Mouse (Mus musculus): ENCODE measurements around the gene St3gal5.

The St3gal5 gene

GRCm38 (mm10) chr6:72097181-72097995 is at the start of gene St3gal5:
Gene St3gal5, plus strand, starts transcription at chr6:72097592.
- DNase-seq, result peak; percentile 96

DNA sequence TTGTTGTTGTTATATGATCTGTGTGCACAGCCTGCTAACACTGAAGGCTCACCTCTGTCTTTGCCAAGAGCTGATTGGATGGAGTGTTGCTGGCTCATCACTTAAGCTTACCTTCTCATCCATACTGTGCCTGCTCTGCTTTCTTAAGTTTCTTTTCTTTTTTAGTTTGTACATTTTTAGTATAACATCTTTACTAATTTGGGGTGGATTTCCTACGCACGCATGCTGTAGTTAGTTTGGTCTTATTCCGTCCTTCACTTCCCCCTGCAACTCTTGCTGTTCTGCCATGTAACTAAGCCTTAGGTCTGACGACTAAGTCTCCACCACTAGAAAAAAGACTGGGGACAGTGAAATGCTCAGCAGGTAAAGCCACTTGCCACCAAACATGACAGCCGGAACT is 48.7 kb upstream of the St3gal5 start:
- DNase-seq, result no peak

GRCm38 (mm10) chr6:72049941-72050340 is 47.5 kb upstream of the St3gal5 start:
- DNase-seq, result no peak

- DNase-seq, result peak; percentile 7
These were observed 46.6 kb upstream of the St3gal5 start for GRCm38 (mm10) chr6:72050827-72051226.

DNA sequence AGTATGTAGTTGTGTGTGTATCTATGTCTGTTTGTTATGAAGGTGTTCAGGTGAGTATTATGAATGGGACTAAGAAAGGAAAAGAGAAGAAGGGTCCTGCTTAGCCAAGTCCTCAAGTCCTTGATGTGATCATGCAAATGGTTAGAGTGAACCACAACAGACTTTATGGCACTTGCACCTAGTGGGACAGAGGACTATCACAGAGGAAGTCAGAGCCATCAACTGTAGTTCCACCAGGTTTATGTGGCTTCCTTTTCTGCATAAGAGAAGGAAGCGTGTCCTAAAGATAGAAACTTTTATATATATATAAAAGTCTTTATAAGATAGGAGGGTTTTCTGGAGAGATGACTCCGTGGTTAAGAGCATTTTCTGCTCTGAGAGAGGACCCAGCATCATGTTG is 46.1 kb upstream of the St3gal5 start:
- no peak for DNase-seq

DNA sequence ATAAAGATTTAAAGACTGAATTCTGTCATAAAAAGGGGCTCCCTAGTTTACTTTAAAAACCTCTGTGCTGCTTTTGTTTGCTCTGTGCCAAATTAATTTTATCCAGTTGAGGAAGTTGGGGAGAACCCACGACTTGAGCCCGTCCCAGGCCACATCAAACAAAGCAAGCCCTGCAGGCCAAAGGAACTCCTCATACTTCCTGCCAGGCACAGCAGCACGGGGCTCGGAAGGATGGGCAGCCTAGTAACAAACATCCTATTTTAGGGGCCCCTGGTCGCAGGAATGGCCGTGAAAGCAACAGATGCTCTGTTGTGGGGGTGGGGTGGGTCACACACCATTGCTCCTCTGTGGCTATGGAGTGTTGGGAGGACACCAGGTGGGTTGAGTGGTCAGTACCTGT is 45.6 kb upstream of the St3gal5 start:
- peak; percentile 32 for DNase-seq

GRCm38 (mm10) chr6:72056548-72056947 is 40.8 kb upstream of the St3gal5 start:
- DNase-seq, result no peak

- no peak for DNase-seq
These were observed 38.9 kb upstream of the St3gal5 start for GRCm38 (mm10) chr6:72058398-72058889.

DNA sequence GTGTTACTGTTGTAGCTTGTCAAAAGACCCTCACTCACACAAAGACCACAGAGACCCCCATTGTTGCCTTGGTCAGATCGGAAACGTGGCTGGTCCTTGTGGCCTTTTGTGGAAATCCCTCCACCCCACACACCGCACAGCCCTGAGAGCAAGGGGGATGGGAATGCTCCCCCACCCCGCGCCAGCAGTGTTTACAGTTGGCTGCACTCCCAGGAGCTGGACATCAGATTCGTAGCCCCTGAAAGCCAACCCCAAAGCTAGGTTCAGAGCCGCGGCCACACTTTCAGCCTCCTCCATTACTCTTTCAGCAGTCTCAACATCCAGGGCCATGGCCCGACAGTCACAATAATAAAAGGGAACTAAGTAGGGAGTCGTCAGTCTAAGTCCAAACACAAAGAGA is 36.7 kb upstream of the St3gal5 start:
- DNase-seq, result peak; percentile 10

DNA sequence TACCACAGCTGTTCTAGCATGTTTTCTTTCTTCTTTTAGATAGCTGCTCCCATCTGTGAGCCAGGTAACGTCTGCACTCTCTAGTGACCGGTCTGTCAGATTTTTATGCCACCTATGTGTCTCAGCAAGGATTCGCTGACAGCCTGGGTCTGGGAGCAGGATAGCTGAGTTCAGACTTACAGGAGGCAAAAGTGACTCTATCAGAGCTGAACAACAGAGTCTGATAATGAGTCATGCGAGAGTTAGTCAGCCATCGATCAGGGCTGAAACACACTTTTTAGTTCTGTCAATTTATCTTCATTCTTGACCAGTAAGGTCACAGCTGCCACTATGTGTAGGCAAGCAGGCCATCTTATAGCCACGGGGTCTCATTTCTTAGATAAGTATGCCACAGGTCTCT is 33.7 kb upstream of the St3gal5 start:
- DNase-seq, result no peak

DNA sequence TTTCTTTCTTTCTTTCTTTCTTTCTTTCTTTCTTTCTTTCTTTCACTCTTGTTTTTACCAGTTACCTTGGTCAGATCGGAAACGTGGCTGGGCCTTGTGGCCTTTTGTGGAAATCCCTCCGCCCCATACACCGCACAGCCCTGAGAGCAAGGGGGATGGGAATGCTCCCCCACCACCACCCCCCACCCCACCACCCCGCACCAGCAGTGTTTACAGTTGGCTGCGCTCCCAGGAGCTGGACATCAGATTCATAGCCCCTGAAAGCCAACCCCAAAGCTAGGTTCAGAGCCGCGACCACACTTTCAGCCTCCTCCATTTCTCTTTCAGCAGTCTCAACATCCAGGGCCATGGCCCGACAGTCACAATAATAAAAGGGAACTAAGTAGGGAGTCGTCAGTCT is 31.4 kb upstream of the St3gal5 start:
- DNase-seq, result no peak

GRCm38 (mm10) chr6:72068436-72068835 is 29.0 kb upstream of the St3gal5 start:
- no peak for DNase-seq

- no peak for DNase-seq
These were observed 26.0 kb upstream of the St3gal5 start for GRCm38 (mm10) chr6:72071281-72071870.

- DNase-seq, result no peak
These were observed 23.6 kb upstream of the St3gal5 start for GRCm38 (mm10) chr6:72073781-72074180.

DNA sequence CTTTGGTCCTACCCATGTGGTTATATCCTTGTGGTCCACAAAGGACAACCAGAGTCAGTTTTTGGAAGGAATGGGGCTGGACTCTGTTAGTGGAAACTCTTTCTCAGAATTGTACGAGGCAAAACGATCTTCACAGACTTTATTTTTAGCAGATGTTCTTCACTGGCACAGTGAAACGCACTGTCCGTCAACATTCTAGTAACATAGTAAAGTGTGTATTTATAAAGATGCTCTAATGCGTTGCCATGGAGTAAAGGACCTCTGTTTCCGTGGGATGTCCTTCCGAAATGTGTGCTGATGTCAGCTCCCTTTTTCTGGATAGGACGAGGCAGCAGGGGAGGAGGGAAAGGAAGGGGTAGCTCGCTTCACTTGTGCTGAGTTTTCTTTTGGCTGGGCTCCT is 20.9 kb upstream of the St3gal5 start:
- DNase-seq, result peak; percentile 24

DNA sequence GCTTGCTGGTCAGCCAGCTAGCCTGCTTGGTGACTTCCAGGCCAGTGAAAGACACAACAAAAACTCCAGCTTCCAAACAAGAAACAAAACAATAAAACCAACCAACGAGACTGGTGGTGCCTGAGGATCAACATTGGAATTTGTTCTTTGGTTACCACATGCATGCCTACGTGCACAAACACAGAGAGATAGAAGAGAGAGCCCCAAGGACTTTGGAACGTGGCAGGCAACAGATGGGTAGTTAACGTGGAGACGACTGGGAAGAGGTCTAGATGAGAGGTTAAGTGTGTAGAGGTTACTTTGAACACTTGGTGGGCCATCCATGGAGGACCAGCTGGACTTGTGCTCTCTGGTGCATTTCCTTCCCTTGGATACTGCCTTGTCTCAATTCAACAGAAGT is 19.2 kb upstream of the St3gal5 start:
- DNase-seq, result no peak

DNA sequence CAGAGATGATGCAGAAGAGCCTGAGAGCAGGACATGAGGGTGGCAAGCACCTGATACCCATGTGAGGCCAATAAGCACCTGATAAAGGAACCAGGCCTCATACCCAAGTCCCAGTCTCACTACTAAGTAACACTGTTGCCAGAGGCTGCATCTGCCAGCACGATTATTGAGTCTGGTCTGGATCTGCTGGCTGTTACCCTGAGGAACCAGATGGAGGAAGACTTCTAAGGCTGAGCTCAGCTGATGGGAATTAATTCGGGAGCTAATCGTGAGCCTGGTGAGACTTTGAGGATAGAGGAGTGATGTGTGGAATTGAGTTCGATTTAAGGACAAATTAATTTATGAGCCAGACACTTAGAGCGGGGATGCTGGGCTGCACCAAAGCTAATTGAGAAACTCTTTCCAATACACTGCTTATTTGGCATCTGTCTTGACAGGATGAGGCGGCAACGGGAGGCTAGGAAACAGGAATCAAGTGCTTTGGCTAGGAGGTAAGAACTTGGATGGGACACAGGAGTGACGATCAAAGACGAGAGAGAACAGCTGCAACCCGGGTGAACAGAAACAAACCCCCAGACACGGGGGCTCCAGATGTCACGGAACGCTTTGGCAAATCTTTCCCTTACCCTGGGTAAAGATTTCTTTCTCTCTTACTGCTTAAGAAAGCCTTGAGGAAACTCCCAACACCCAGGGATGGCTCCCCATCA is 15.9 kb upstream of the St3gal5 start:
- DNase-seq, result no peak

GRCm38 (mm10) chr6:72087402-72087801 is 10.0 kb upstream of the St3gal5 start:
- DNase-seq, result no peak

DNA sequence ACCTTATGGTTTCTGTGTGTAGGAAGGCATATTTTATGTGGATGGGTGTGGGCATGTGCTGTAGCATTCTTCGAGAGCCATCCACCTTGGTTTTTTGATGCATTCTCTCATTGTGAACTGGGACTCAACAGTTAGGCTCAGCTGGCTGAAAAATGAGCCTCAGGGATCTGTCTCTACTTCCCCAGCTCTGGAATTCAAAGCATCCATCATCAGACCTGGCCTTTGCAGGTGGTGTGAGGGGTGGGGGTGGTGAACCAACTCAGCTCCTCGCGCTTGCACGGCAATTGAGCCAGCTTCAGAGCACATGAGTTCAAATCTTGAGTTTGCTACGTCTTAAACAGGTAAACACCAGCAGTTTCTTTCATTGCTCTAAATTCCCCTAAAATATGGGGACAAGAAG is 7.5 kb upstream of the St3gal5 start:
- no peak for DNase-seq

GRCm38 (mm10) chr6:72091007-72091406 is 6.4 kb upstream of the St3gal5 start:
- no peak for DNase-seq

- DNase-seq, result no peak
These were observed 4.3 kb upstream of the St3gal5 start for GRCm38 (mm10) chr6:72093121-72093520.

- no peak for DNase-seq
These were observed 1.2 kb upstream of the St3gal5 start for GRCm38 (mm10) chr6:72096217-72096616.

GRCm38 (mm10) chr6:72096669-72097068 is 723 bp upstream of the St3gal5 start:
- no peak for DNase-seq
